Mouse (Mus musculus) kidney, embryonic 14.5 days (tissue): ENCODE data around the gene Wdr37. TPM values are rescaled to one million over a fixed set of nuclear protein-coding genes. Genes with fewer than 3 reads are reported as not detected.

Source experiments
- ATAC-seq: fragments of 200-750 bp; cut with Nextera tagmentation; 2 replicates; pipeline ENCODE4 v1.8.0; 2017; ENCODE audit warnings: moderate number of reproducible peaks, mild to moderate bottlenecking, moderate TSS enrichment, moderate library complexity; ENCODE audit not compliant: low FRiP score, low TSS enrichment
- H3K27ac ChIP-seq: fragments of 300-500 bp; sonication (generic); 2 replicates; pipeline ENCODE4 v1.5.1; 2014; ENCODE audit warnings: low read depth, mild to moderate bottlenecking, low read length, moderate library complexity, mixed read lengths
- H3K27me3 ChIP-seq: fragments of 300-500 bp; sonication (generic); 2 replicates; pipeline ENCODE4 v1.6.1; 2014; ENCODE audit warnings: mild to moderate bottlenecking, low read length; ENCODE audit not compliant: control insufficient read depth, insufficient read depth
- H3K36me3 ChIP-seq: fragments of 300-500 bp; sonication (generic); 2 replicates; pipeline ENCODE4 v1.6.1; 2014; ENCODE audit warnings: low read length, mixed read lengths; ENCODE audit not compliant: control insufficient read depth, insufficient read depth
- H3K4me1 ChIP-seq: fragments of 300-500 bp; sonication (generic); 2 replicates; pipeline ENCODE4 v1.6.1; 2014; ENCODE audit warnings: low read length, mixed read lengths; ENCODE audit not compliant: control insufficient read depth, insufficient read depth
- H3K4me2 ChIP-seq: fragments of 300-500 bp; sonication (generic); replicated peaks from 2 replicates; pipeline ENCODE4 v1.6.1; 2014; ENCODE audit warnings: low read depth, mild to moderate bottlenecking, low read length
- H3K4me3 ChIP-seq: fragments of 300-500 bp; sonication (generic); 2 replicates; pipeline ENCODE4 v1.5.1; 2014; ENCODE audit warnings: mild to moderate bottlenecking, low read length
- H3K9ac ChIP-seq: fragments of 300-500 bp; sonication (generic); 2 replicates; pipeline ENCODE4 v1.6.1; 2014; ENCODE audit warnings: low read depth, mild to moderate bottlenecking, low read length, moderate library complexity
- H3K9me3 ChIP-seq: fragments of 300-500 bp; sonication (generic); 2 replicates; pipeline ENCODE4 v1.6.1; 2016; ENCODE audit warnings: low read length; ENCODE audit not compliant: control insufficient read depth
- WGBS: fragments of 180-500 bp; shearing (Covaris S2); extraction: QIAGEN DNeasy Blood & Tissue Kit; methylation state at CpG from one replicate; pipeline ENCODE4 v1.1.7; 2014; 5-methylcytosine and 5-hydroxymethylcytosine counted together
- polyA plus RNA-seq: library from polyadenylated mRNA; unstranded; fragments of >200 nt; fragmentation: Nextera tagmentation; extraction: Ambion mirVana; gene quantifications from 2 replicates; pipeline ENCODE4 v1.2.1, GENCODE M21; 2014

Wdr37 gene
- polyA plus RNA-seq, 1 experiment from 2014 or later: 24.4 TPM

GRCm38 (mm10) chr13:8793217-8793616, 78.5 kb downstream of the Wdr37 start:
- no peaks in the 10 kb centered on the region for H3K4me1 ChIP-seq
- no peak overlapping the region for H3K27ac ChIP-seq
- H3K4me2 ChIP-seq: no peak overlapping the region
- WGBS: 58% methylated on average over 8 of the region's 8 CpGs
- ATAC-seq: no peak
- no peaks in the 10 kb centered on the region for H3K36me3 ChIP-seq
- no peaks in the 10 kb centered on the region for H3K9me3 ChIP-seq
- no peak overlapping the region for H3K9ac ChIP-seq
- no peak overlapping the region for H3K4me3 ChIP-seq
- H3K27me3 ChIP-seq: no peaks in the 10 kb centered on the region

- ATAC-seq: peak; percentile 72; the same call in 1 of the 2 replicates
- no peak overlapping the region for H3K4me2 ChIP-seq
- H3K4me3 ChIP-seq: no peak overlapping the region
- H3K27me3 ChIP-seq: no peaks in the 10 kb centered on the region
- H3K36me3 ChIP-seq: no peaks in the 10 kb centered on the region
- no peaks in the 10 kb centered on the region for H3K4me1 ChIP-seq
- no peak overlapping the region for H3K27ac ChIP-seq
- 29% methylated on average over 9 of the region's 9 CpGs for WGBS
- H3K9me3 ChIP-seq: no peaks in the 10 kb centered on the region
- H3K9ac ChIP-seq: no peak overlapping the region
Observed at GRCm38 (mm10) chr13:8785185-8785584, 86.5 kb downstream of the Wdr37 start.

- Histone ChIP-seq H3K4me2 (no peak overlapping the region), H3K27ac (no peak overlapping the region), H3K9ac (no peak overlapping the region), H3K27me3 (no peaks in the 10 kb centered on the region), H3K36me3 (no peaks in the 10 kb centered on the region), H3K9me3 (no peaks in the 10 kb centered on the region), H3K4me3 (no peak overlapping the region), H3K4me1 (no peaks in the 10 kb centered on the region)
- WGBS: 76% methylated on average over 14 of the region's 14 CpGs
- ATAC-seq: no peak
Observed at GRCm38 (mm10) chr13:8784308-8785061, 87.2 kb downstream of the Wdr37 start.

GRCm38 (mm10) chr13:8783686-8784307, 87.9 kb downstream of the Wdr37 start:
- Histone ChIP-seq H3K4me2 (no peak overlapping the region), H3K27me3 (no peaks in the 10 kb centered on the region), H3K36me3 (no peaks in the 10 kb centered on the region), H3K9me3 (no peaks in the 10 kb centered on the region), H3K27ac (no peak overlapping the region), H3K4me1 (no peaks in the 10 kb centered on the region), H3K9ac (no peak overlapping the region), H3K4me3 (no peak overlapping the region)
- 86% methylated on average over 10 of the region's 10 CpGs for WGBS
- ATAC-seq: no peak

GRCm38 (mm10) chr13:8782636-8783035, 89.1 kb downstream of the Wdr37 start:
- H3K9me3 ChIP-seq: no peaks in the 10 kb centered on the region
- H3K4me2 ChIP-seq: no peak overlapping the region
- no peaks in the 10 kb centered on the region for H3K36me3 ChIP-seq
- WGBS: 7% methylated on average over 4 of the region's 4 CpGs
- no peak overlapping the region for H3K9ac ChIP-seq
- no peak for ATAC-seq
- H3K27ac ChIP-seq: no peak overlapping the region
- H3K4me1 ChIP-seq: no peaks in the 10 kb centered on the region
- H3K27me3 ChIP-seq: no peaks in the 10 kb centered on the region
- H3K4me3 ChIP-seq: no peak overlapping the region

- H3K4me1 ChIP-seq: no peaks in the 10 kb centered on the region
- ATAC-seq: peak; percentile 44
- H3K27ac ChIP-seq: no peak overlapping the region
- H3K36me3 ChIP-seq: no peaks in the 10 kb centered on the region
- no peak overlapping the region for H3K9ac ChIP-seq
- no peak overlapping the region for H3K4me3 ChIP-seq
- no peak overlapping the region for H3K4me2 ChIP-seq
- 57% methylated on average over 4 of the region's 4 CpGs for WGBS
- H3K27me3 ChIP-seq: no peaks in the 10 kb centered on the region
- no peaks in the 10 kb centered on the region for H3K9me3 ChIP-seq
Observed at GRCm38 (mm10) chr13:8780441-8780840, 91.3 kb downstream of the Wdr37 start.

GRCm38 (mm10) chr13:8770616-8771015, 101.1 kb downstream of the Wdr37 start:
- Histone ChIP-seq H3K9me3 (0 out of 2 replicates have a peak, but pooled peaks cover 4% of the 10 kb centered on the region), H3K4me3 (no peak overlapping the region), H3K27ac (no peak overlapping the region), H3K36me3 (no peaks in the 10 kb centered on the region), H3K9ac (no peak overlapping the region), H3K4me2 (no peak overlapping the region), H3K4me1 (no peaks in the 10 kb centered on the region), H3K27me3 (no peaks in the 10 kb centered on the region)
- ATAC-seq: no peak
- WGBS: 29% methylated on average over 4 of the region's 4 CpGs

- Histone ChIP-seq H3K36me3 (no peaks in the 10 kb centered on the region), H3K4me3 (no peak overlapping the region), H3K4me2 (no peak overlapping the region), H3K27me3 (no peaks in the 10 kb centered on the region), H3K9me3 (0 out of 2 replicates have a peak, but pooled peaks cover 4% of the 10 kb centered on the region), H3K9ac (no peak overlapping the region), H3K27ac (no peak overlapping the region), H3K4me1 (no peaks in the 10 kb centered on the region)
- 94% methylated on average over 7 of the region's 7 CpGs for WGBS
- ATAC-seq: no peak
Observed at GRCm38 (mm10) chr13:8769654-8770227, 102.0 kb downstream of the Wdr37 start.

GRCm38 (mm10) chr13:8760940-8761339, 110.8 kb downstream of the Wdr37 start:
- H3K9ac ChIP-seq: no peak overlapping the region
- no peaks in the 10 kb centered on the region for H3K4me1 ChIP-seq
- H3K36me3 ChIP-seq: no peaks in the 10 kb centered on the region
- WGBS: 66% methylated on average over 8 of the region's 8 CpGs
- H3K9me3 ChIP-seq: no peaks in the 10 kb centered on the region
- no peak for ATAC-seq
- no peak overlapping the region for H3K4me3 ChIP-seq
- no peak overlapping the region for H3K4me2 ChIP-seq
- H3K27ac ChIP-seq: no peak overlapping the region
- H3K27me3 ChIP-seq: no peaks in the 10 kb centered on the region
